Mouse (Mus musculus) myocyte (in vitro differentiated cells): ENCODE data around the gene Mfn2. TPM values are rescaled to one million over a fixed set of nuclear protein-coding genes. Genes with fewer than 3 reads are reported as not detected.

Experiments used
- H3K27me3 ChIP-seq: one replicate; pipeline ENCODE4 v1.6.1; 2011; ENCODE audit not compliant: control insufficient read depth, insufficient read depth, insufficient read length
- H3K36me3 ChIP-seq: one replicate; pipeline ENCODE4 v1.6.1; 2011; ENCODE audit not compliant: control insufficient read depth, insufficient read depth
- H3K4me2 ChIP-seq: one replicate; pipeline ENCODE4 v1.6.1; 2011; ENCODE audit warnings: low read depth, control low read depth
- H3K4me3 ChIP-seq: one replicate; pipeline ENCODE4 v1.5.1; 2011; ENCODE audit warnings: mild to moderate bottlenecking, control low read depth, moderate library complexity
- H3K79me2 ChIP-seq: one replicate; pipeline ENCODE4 v1.6.1; 2011; ENCODE audit not compliant: control insufficient read depth, insufficient read depth
- H3ac ChIP-seq: one replicate; pipeline ENCODE4 v1.6.1; 2011; ENCODE audit not compliant: control insufficient read depth, insufficient read length
- CEBPB ChIP-seq: IDR thresholded peaks from 2 replicates; pipeline ENCODE4 v1.6.1; 2011; ENCODE audit warnings: mild to moderate bottlenecking, moderate library complexity; ENCODE audit not compliant: poor library complexity, insufficient read depth, severe bottlenecking
- E2F4 ChIP-seq: IDR thresholded peaks from one replicate; pipeline ENCODE4 v1.6.1; 2011; ENCODE audit warnings: mild to moderate bottlenecking, control low read depth, moderate library complexity; ENCODE audit not compliant: insufficient read depth
- MAX ChIP-seq: IDR thresholded peaks from one replicate; pipeline ENCODE4 v1.6.1; 2011; ENCODE audit warnings: low read depth, mild to moderate bottlenecking, control low read depth
- MYOD1 ChIP-seq, 3 experiments: IDR thresholded peaks; one replicate each; pipeline ENCODE4 v1.6.1; 2011; ENCODE audit warnings: control low read depth in 2 of 3, low read depth in 2 of 3, mild to moderate bottlenecking in 2 of 3, moderate library complexity in 1 of 3; ENCODE audit not compliant: insufficient read length in 2 of 3, control insufficient read depth in 1 of 3
- MYOG ChIP-seq, 3 experiments: IDR thresholded peaks; one replicate each; pipeline ENCODE4 v1.6.1; 2011; ENCODE audit warnings: control low read depth in 2 of 3, low read depth in 2 of 3, mild to moderate bottlenecking in 2 of 3; ENCODE audit not compliant: insufficient read length in 2 of 3, control insufficient read depth in 1 of 3, insufficient read depth in 1 of 3
- POLR2A ChIP-seq: IDR thresholded peaks from one replicate; pipeline ENCODE4 v1.6.1; 2011; ENCODE audit warnings: low read depth, mild to moderate bottlenecking, control low read depth, moderate library complexity; ENCODE audit not compliant: insufficient read length
- POLR2AphosphoS2 ChIP-seq: IDR thresholded peaks from one replicate; pipeline ENCODE4 v1.6.1; 2011; ENCODE audit warnings: low read depth, control low read depth; ENCODE audit not compliant: insufficient read length
- REST ChIP-seq: IDR thresholded peaks from one replicate; pipeline ENCODE4 v1.6.1; 2011; ENCODE audit warnings: mild to moderate bottlenecking, control low read depth, moderate library complexity; ENCODE audit not compliant: insufficient read depth, insufficient read length
- SRF ChIP-seq: IDR thresholded peaks from one replicate; pipeline ENCODE4 v1.6.1; 2011; ENCODE audit warnings: low read depth; ENCODE audit not compliant: control insufficient read depth, insufficient read length
- TCF12 ChIP-seq: IDR thresholded peaks from one replicate; pipeline ENCODE4 v1.6.1; 2011; ENCODE audit warnings: mild to moderate bottlenecking, control low read depth; ENCODE audit not compliant: poor library complexity, insufficient read depth, severe bottlenecking
- TCF3 ChIP-seq: IDR thresholded peaks from one replicate; pipeline ENCODE4 v1.6.1; 2011; ENCODE audit warnings: low read depth, control low read depth; ENCODE audit not compliant: insufficient read length
- USF1 ChIP-seq: IDR thresholded peaks from one replicate; pipeline ENCODE4 v1.6.1; 2011; ENCODE audit warnings: low read depth, mild to moderate bottlenecking, control low read depth, moderate library complexity
- polyA plus RNA-seq: library from polyadenylated mRNA; unstranded; fragments of >200 nt; fragmentation: generic; extraction: Trizol; gene quantifications from one replicate; pipeline ENCODE4 v1.2.1, GENCODE M21; 2012; ENCODE audit warnings: missing spikeins

The Mfn2 gene
- polyA plus RNA-seq, 1 experiment, result 75.8 TPM

DNA sequence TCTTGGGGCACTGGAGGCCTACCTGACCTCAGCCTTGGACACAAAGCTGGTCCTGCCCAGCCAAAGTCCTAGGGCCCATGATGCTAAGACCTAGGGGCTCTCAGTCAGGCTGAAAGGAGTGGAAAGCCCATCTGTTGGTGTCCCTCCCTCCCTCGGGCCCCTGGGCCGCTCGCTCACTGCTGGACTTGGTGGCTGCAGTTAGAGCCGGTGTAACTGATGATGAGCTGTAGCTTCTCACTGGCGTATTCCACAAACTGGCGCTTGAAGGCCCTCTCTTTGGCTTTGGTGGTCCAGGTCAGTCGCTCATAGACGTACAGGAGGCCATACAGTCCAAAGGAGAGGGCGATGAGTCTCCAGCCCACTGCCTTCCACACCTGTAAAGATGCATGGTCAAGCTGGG is 26.0 kb downstream of the Mfn2 start:
- Histone ChIP-seq H3K36me3 (peaks cover 38% of the 10 kb centered on the region), H3K27me3 (no peaks in the 10 kb centered on the region), H3K4me3 (no peak overlapping the region), H3K79me2 (no peaks in the 10 kb centered on the region), H3K4me2 (no peak overlapping the region), H3ac (no peak overlapping the region)
- TF ChIP-seq MYOD1 (IDR thresholded peaks at IDR 0.05; ENCODE audit: control insufficient read depth in 1 of 3, insufficient read length in 2 of 3, low read depth in 2 of 3) (no peak), CEBPB (no peak), MAX (no peak), POLR2AphosphoS2 (no peak), MYOG (IDR thresholded peaks at IDR 0.05; ENCODE audit: control insufficient read depth in 1 of 3, insufficient read depth in 1 of 3, insufficient read length in 2 of 3, low read depth in 2 of 3) (no peak), TCF12 (no peak), POLR2A (no peak), SRF (no peak)

DNA sequence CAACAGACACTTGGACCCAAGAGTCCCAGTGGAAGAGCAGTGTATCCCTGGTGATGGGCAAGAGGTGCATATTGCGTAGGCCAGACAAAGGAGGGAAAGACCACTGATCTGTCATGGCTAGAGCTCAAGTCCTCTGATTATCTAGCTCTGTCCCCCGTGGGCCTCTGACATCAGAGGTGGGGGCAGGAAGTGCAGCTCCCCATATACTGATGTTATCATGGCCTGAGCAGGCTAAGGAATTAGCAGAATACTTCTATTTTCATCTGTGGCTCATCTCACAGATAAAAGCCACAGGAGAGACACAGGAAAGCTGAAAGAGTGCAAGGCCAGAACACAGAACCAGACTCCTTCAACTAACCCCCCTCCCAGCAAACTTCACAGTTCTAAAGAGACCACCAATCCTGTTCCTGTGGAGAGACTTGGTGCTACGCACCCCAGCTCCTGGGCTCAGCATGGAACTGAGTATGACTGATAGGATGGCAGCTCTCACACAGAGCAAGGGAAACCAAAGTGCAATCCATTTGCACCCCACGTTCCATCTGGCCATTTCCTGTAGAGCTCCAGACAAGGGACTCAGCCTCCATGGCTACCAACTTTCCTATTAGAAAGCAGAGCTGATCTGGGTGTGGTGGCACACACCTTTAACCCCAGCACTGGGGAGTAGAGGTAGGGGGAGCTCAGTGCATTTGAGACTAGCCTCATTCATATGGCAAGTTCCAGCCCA is 28.5 kb downstream of the Mfn2 start:
- peaks cover 48% of the 10 kb centered on the region for H3K36me3 ChIP-seq
- no peak overlapping the region for H3K4me3 ChIP-seq
- no peak overlapping the region for H3ac ChIP-seq
- H3K27me3 ChIP-seq, result no peaks in the 10 kb centered on the region
- no peak overlapping the region for H3K4me2 ChIP-seq
- no peaks in the 10 kb centered on the region for H3K79me2 ChIP-seq
- TF ChIP-seq MAX (no peak), TCF3 (no peak), POLR2A (no peak), SRF (no peak), REST (no peak), MYOG (IDR thresholded peaks at IDR 0.05; ENCODE audit: control insufficient read depth in 1 of 3, insufficient read depth in 1 of 3, insufficient read length in 2 of 3, low read depth in 2 of 3) (no peak), TCF12 (no peak), CEBPB (no peak), E2F4 (no peak), MYOD1 (IDR thresholded peaks at IDR 0.05; ENCODE audit: control insufficient read depth in 1 of 3, insufficient read length in 2 of 3, low read depth in 2 of 3) (no peak), USF1 (no peak), POLR2AphosphoS2 (no peak)

DNA sequence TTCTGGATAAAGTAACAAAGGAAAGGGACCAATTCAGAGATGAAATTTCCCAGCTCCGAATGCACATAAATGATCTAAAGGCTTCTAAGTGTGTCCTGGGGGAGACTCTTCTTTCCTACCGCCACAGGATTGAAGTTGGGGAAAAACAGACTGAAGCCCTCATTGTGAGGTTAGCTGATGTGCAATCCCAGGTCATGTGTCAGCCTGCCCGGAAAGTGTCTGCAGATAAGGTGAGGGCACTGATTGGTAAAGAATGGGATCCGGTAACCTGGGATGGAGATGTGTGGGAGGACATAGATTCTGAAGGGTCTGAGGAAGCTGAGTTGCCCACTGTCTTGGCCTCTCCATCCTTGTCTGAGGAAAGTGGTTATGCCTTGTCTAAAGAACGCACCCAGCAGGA is 35.3 kb downstream of the Mfn2 start:
- Histone ChIP-seq H3K4me2 (peak overlapping the region; percentile 88), H3K4me3 (peak overlapping the region; percentile 78), H3ac (peak overlapping the region; percentile 30), H3K36me3 (peaks cover 24% of the 10 kb centered on the region), H3K79me2 (peaks cover 22% of the 10 kb centered on the region), H3K27me3 (no peaks in the 10 kb centered on the region)
- TF ChIP-seq MAX, result no peak
- no peak for TF ChIP-seq POLR2AphosphoS2
- TF ChIP-seq TCF3, result no peak
- no peak for TF ChIP-seq POLR2A
- no peak for TF ChIP-seq TCF12
- no peak for TF ChIP-seq MYOD1 (IDR thresholded peaks at IDR 0.05; ENCODE audit: control insufficient read depth in 1 of 3, insufficient read length in 2 of 3, low read depth in 2 of 3)
- no peak for TF ChIP-seq MYOG (IDR thresholded peaks at IDR 0.05; ENCODE audit: control insufficient read depth in 1 of 3, insufficient read depth in 1 of 3, insufficient read length in 2 of 3, low read depth in 2 of 3)
- no peak for TF ChIP-seq E2F4
- TF ChIP-seq SRF, result no peak
- TF ChIP-seq CEBPB, result no peak
- TF ChIP-seq USF1, result no peak
- TF ChIP-seq REST, result no peak

DNA sequence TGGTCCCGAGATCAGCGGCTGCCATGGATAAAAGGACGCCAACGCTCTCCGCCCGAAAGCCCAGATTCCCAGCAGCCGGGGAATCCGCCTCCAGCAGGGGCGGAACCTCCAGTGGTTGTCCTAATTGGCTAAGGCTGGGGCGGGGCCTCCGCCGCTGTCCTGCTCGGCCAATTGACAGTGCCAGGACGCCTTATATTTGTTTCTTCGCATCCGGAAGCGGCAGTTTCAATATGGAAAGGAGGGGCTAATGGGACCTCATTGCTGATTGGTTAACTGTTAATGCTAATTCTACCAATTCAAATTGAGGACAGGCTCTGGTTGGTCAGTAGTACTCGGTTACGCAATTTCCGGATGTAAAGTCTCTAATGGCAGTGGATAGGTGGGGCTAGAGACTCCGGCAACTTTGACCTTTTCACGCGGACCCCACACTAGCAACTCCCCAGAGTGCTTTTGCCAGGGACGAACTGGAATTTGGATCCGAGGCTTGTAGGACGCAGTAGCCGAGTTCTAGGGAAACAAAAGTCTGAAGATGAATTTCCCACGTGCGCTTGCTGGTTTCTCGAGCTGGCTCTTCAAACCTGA is 36.0 kb downstream of the Mfn2 start, which contains the start of the genes Miip and Fv1:
Miip (minus strand) TSS at position 367 of the 582 bp plus-strand sequence.
Fv1 (plus strand) TSS at position 530 of the 582 bp plus-strand sequence.
- Histone ChIP-seq H3ac (peak within 1 kb of the TSS; percentile 30), H3K79me2 (peaks cover 22% of the 10 kb centered on the region), H3K4me2 (peak within 1 kb of the TSS; percentile 88), H3K4me3 (peak within 1 kb of the TSS; percentile 78), H3K27me3 (no peaks in the 10 kb centered on the region), H3K36me3 (peaks cover 23% of the 10 kb centered on the region)
- TF ChIP-seq TCF12, result no peak
- no peak for TF ChIP-seq MYOG (IDR thresholded peaks at IDR 0.05; ENCODE audit: control insufficient read depth in 1 of 3, insufficient read depth in 1 of 3, insufficient read length in 2 of 3, low read depth in 2 of 3)
- no peak for TF ChIP-seq SRF
- TF ChIP-seq MAX, result peak; percentile 20
- no peak for TF ChIP-seq MYOD1 (IDR thresholded peaks at IDR 0.05; ENCODE audit: control insufficient read depth in 1 of 3, insufficient read length in 2 of 3, low read depth in 2 of 3)
- peak; percentile 17 for TF ChIP-seq E2F4
- TF ChIP-seq CEBPB, result peak; percentile 96
- TF ChIP-seq POLR2A, result peak; percentile 46
- TF ChIP-seq POLR2AphosphoS2, result peak; percentile 70
- no peak for TF ChIP-seq REST
- no peak for TF ChIP-seq USF1
- TF ChIP-seq TCF3, result no peak
